Mouse (Mus musculus): Measurements from ENCODE around the gene Pate2. TPM values are rescaled to one million over a fixed set of nuclear protein-coding genes. Genes with fewer than 3 reads are reported as not detected.

The Pate2 gene
- total RNA-seq, 2 experiments from 2014 or later = 0.34 to 0.98 TPM

DNA sequence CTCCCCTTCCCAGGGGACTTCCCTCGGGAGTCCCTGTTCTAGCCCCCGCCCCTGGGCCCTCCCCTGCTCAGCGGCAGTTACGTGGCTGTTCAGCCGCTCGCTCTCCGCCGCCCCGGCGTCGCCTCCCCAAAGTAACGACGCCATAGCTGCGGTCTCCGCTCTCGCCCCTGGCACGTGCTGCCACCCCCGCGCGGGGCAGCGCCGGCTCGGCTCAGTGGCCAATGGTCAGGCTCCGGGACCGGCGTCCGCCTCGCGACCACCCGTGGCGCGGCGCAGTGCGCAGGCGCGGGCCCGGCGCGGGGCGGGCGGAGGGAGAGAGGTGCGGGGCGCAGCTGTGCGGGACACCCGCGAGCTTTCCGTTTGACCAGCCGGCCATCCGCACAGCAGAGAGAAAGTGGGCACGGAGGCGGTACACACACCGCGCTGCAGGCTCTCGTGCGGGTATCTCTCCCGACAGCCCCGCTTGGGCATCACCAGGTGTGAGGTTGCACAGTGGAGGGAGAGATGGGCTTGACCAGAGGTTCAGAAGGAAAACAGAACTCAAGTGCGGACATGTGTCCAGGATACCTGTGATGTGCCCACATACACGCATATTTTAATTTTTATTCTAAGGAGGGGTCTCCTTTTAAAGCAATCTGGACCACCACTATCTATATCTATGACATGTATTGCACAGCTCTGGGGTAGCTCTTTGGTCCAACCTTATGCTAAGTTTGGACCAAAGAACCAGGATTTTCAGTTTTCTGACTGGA lies 11.7 kb upstream of the Pate2 start, which contains the start of the genes Ddx25 and Pus3:
Gene Ddx25 (minus strand): TSS at position 272 of the 752 bp plus-strand sequence.
Gene Pus3 (plus strand): TSS at position 339 of the 752 bp plus-strand sequence.
- H3K27ac ChIP-seq = peak within 1 kb of the TSS; percentile 88
- intact Hi-C loops (cut with DNase I) = no loop called here
- peak; percentile 79 to 80 for DNase-seq (ENCODE audit: extremely low spot score in 1 of 2, low spot score in 2 of 2)

DNA sequence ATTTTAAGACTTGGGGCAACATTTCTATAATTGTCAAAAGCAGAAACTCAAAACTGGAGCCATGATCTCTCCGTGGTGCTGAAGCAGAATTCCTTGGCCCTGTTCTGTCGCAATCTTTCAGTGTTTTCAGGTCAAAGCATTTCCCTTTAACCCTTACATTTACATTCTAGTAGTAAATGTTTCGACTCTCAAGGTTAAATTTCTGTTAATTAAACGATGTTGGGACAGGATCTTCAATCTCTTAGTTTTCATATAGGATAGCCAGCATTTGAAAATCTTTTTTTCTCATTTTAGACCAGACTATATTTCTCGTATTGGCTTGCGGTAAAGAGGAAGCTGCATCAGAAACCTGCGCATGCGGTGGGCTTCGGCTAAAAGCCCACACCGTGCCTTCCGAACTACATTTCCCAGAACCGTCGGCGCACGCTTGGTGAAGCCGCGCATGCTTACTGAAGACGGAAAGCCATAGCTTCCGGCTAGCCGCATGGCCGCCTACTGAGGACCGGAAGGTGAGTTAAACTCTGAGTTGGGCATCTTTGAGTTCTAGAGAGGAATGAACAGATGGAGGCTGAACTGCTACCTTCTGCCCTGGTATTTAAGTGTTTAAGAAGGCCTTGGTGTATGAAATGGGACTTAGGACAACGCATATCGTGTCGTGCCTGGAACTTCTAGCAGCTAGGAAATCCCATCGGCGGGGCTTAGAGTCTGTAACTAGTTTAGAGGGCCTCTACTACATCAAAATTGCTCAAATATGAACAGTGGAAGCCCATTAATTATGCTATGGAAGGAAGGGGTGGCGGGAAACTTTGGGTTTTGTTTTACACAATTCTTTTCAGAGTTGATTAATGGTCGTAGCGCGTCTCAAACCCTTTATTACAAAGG lies 10.8 kb upstream of the Pate2 start:
- peak; percentile 80 to 86 for DNase-seq (ENCODE audit: extremely low spot score in 1 of 2, low spot score in 2 of 2)
- intact Hi-C loops (cut with DNase I) = no loop called here
- peak overlapping the region; percentile 88 for H3K27ac ChIP-seq
- no peak for TF ChIP-seq CTCF (IDR thresholded peaks at IDR 0.05)
- peak overlapping the region; percentile 68 for H3K4me3 ChIP-seq

More for the DNA sequence above, 11.7 kb upstream of the Pate2 start, which contains the start of the genes Ddx25 and Pus3:
- no peak for TF ChIP-seq CTCF (IDR thresholded peaks at IDR 0.05)
- peak within 1 kb of the TSS; percentile 68 for H3K4me3 ChIP-seq

- no peak overlapping the region for H3K27ac ChIP-seq
- no peak for DNase-seq (ENCODE audit: extremely low spot score in 1 of 2, low spot score in 2 of 2)
- TF ChIP-seq CTCF (IDR thresholded peaks at IDR 0.05) = no peak
- no peak overlapping the region for H3K4me3 ChIP-seq
- intact Hi-C loops (cut with DNase I) = no loop called here
Measured at GRCm38 (mm10) chr9:35561076-35561475, 9.0 kb upstream of the Pate2 start.

DNA sequence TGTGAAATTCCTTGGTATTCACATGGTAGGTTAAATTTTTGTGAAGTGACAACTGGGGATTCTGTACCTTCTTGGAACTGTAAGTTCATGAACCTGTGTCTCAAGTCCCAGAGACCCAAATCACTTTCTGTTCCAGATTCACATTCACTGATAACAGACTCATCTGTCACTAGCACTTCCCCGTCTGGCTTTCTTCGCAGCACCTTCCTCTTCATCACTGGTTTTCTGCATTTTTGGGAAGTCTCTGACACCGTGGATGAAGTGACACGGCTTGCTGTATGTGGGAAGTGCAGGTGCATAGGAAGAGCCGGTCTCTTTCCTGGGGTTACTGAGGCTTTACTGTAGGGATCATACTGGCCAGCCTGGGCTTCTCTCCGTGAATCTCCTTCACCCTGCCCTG lies 8.5 kb upstream of the Pate2 start:
- TF ChIP-seq CTCF (IDR thresholded peaks at IDR 0.05) = no peak
- no peak overlapping the region for H3K27ac ChIP-seq
- no peak for DNase-seq (ENCODE audit: extremely low spot score in 1 of 2, low spot score in 2 of 2)
- intact Hi-C loops (cut with DNase I) = no loop called here
- no peak overlapping the region for H3K4me3 ChIP-seq

DNA sequence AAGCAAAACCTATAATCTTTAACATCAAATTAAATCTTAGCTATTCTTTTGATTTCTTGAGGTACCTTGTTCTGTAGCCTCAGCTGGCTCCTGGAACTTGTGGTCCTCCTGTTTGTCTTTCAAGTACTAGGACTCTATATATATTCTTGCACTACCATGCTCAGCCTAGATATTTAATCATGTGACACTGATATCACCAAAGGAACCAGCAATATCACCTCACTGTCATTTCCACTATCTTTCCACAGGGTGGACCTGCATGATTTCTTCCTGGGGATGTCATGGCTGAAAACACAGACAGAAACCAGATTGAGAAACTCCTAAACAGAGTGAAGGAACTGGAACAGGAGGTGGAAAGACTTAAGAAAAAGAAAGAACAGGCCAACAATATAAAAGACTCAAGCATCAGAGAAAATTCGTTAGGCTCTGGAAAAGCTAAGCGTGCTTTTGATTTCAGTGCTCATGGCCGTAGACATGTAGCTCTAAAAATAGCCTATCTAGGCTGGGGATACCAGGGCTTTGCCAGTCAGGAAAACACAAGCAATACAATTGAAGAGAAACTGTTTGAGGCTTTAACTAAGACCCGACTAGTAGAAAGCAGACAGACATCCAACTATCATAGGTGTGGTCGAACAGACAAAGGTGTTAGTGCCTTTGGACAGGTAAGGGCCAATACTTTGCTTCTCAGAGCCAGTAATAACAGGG lies 5.4 kb upstream of the Pate2 start:
- no peak overlapping the region for H3K27ac ChIP-seq
- intact Hi-C loops (cut with DNase I) = no loop called here
- TF ChIP-seq CTCF (IDR thresholded peaks at IDR 0.05) = no peak
- no peak for DNase-seq (ENCODE audit: extremely low spot score in 1 of 2, low spot score in 2 of 2)
- H3K4me3 ChIP-seq = no peak overlapping the region

DNA sequence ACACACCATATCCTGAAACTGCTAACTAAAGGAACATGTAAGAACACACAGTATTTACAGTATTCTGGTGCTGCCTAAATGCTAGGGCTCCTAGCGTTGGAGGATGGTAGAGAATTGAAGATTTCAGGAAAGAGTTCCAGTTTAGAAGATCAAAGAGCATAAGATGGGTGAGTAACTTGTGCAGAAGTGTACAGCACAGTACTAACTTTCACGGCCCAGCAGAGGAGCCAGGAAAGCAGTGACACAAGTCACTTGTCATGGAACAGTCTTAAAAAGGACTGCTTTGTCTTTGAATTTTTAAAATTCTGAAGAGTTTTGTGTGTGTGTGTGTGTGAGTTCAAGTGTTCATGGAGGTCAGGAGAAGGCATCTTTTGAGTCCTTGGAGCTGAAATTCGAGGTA lies 2.1 kb upstream of the Pate2 start:
- Histone ChIP-seq H3K27ac (no peak overlapping the region), H3K4me3 (no peak overlapping the region)
- DNase-seq (ENCODE audit: extremely low spot score in 1 of 2, low spot score in 2 of 2) = no peak
- no peak for TF ChIP-seq CTCF (IDR thresholded peaks at IDR 0.05)
- intact Hi-C loops (cut with DNase I) = no loop called here

DNA sequence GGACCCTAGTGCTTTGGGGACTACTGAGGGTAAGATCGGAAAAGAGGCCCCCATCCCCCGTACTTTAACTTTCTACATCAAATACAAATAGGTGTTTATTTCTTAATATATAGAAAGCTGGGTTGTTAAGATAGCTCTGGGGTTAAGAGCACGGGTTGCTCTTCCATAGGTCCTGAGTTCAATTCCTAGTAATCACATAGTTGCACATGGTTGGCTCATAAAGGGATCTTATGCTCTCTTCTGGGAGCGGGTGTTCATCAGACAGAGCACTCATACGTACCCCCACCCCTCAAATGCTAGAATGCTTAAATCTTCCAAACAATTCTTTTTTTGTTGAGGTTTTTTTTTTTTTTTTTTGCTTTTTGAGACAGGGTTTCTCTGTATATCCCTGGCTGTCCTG lies 579 bp downstream of the Pate2 start:
- Histone ChIP-seq H3K4me3 (peak overlapping the region; percentile 70), H3K27ac (peak overlapping the region; percentile 77; the same call in 1 of the 2 replicates)
- intact Hi-C loops (cut with DNase I) = no loop called here
- DNase-seq (ENCODE audit: extremely low spot score in 1 of 2, low spot score in 2 of 2) = no peak
- no peak for TF ChIP-seq CTCF (IDR thresholded peaks at IDR 0.05)

- DNase-seq (ENCODE audit: extremely low spot score in 1 of 2, low spot score in 2 of 2) = no peak
- intact Hi-C loops (cut with DNase I) = no loop called here
- Histone ChIP-seq H3K27ac (no peak overlapping the region), H3K4me3 (peak overlapping the region; percentile 31)
- TF ChIP-seq CTCF (IDR thresholded peaks at IDR 0.05) = no peak
Measured at GRCm38 (mm10) chr9:35574416-35574815, 4.3 kb downstream of the Pate2 start.

GRCm38 (mm10) chr9:35587674-35588073 lies 17.6 kb downstream of the Pate2 start:
- intact Hi-C loops (cut with DNase I) = no loop called here
- no peak for DNase-seq (ENCODE audit: extremely low spot score in 1 of 2, low spot score in 2 of 2)

DNA sequence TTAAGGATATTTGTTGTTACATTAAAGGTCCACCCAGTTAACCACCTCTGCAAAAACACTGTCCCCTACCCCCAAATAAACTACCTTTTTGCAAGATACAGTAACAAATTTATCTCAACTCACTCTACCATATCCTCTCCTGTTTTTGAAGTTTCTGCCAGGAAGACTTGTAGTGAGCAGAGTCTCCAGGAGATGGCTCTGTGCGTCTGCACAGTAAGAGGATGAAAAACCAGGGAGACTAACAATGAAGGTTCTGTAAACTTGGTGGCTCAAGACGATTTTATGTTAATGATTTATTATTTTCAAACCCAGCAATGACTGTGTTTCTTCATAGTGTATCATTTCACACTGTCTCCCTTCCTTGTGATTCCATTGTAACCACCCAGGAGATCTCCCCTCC lies 22.8 kb downstream of the Pate2 start:
- peak; percentile 24 to 32 for DNase-seq (ENCODE audit: extremely low spot score in 1 of 2, low spot score in 2 of 2)
- Histone ChIP-seq H3K27ac (no peak overlapping the region), H3K4me3 (no peak overlapping the region)
- intact Hi-C loops (cut with DNase I) = loop anchor here (1.0 to 10.0 kb wide), 3 partner anchors 114 to 1122 kb away; no protein-coding TSS in a partner anchor
- peak; percentile 79 for TF ChIP-seq CTCF (IDR thresholded peaks at IDR 0.05)

More at GRCm38 (mm10) chr9:35587674-35588073, 17.6 kb downstream of the Pate2 start:
- TF ChIP-seq CTCF (IDR thresholded peaks at IDR 0.05) = no peak
- H3K27ac ChIP-seq = no peak overlapping the region
- H3K4me3 ChIP-seq = no peak overlapping the region

DNA sequence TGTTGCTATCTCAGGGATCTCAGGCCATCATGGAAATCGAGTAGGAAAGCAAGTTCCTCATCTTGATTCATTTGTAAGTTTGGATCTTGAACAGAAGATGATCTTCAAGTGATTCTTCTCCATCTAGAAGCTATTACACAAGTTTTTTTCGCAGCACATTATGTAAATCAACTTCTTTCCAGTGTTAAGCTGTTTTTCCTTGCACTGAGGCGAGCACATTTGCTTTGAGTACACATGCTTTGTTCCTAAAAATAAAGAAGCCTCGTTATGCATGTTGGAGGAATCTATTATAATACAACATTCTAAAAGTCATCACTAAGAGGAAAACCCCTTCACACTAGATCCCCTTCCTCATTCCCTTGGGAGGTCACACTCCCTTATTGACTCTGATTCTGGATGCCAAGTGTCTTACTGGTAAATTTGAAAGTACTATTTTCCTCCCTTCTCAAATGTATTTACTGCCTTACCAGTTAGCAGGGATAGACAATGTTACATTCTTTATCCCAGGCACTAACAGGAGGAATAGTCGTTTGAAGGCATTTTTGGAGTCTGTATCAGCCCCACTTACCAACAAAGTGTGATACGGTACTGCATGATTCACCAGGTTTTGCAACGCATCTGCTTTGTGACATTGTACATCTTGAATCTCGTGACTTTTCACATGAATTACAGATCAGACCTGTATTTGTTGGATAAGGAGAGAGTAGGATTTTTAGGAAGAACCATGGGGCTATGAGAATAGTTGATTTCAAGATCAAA lies 37.7 kb downstream of the Pate2 start:
- no peak for DNase-seq (ENCODE audit: extremely low spot score in 1 of 2, low spot score in 2 of 2)
- no peak for TF ChIP-seq CTCF (IDR thresholded peaks at IDR 0.05)
- peak overlapping the region; percentile 29 for H3K27ac ChIP-seq
- intact Hi-C loops (cut with DNase I) = no loop called here
- H3K4me3 ChIP-seq = no peak overlapping the region
